Mouse (Mus musculus) urinary bladder, adult 2 months (tissue): ENCODE results near the gene Vmn2r36. TPM values are rescaled to one million over a fixed set of nuclear protein-coding genes. Genes with fewer than 3 reads are reported as not detected.
"Not testable (repeated sequence)": the region's sequence is repeated elsewhere in the genome, so short reads cannot be mapped to it uniquely, and the experiment has no call there.

Source experiments
- DNase-seq: peaks from one replicate; pipeline ENCODE4 v3.0.0; 2022; ENCODE audit warnings: low spot score
- polyA plus RNA-seq: library from polyadenylated mRNA; depleted of rRNA; stranded (reverse); fragments of >200 nt; gene quantifications from 2 replicates; pipeline ENCODE4 v1.2.3, GENCODE M21; 2012; rRNA removed

Vmn2r36 gene
- not detected in 2 replicates for polyA plus RNA-seq

DNA sequence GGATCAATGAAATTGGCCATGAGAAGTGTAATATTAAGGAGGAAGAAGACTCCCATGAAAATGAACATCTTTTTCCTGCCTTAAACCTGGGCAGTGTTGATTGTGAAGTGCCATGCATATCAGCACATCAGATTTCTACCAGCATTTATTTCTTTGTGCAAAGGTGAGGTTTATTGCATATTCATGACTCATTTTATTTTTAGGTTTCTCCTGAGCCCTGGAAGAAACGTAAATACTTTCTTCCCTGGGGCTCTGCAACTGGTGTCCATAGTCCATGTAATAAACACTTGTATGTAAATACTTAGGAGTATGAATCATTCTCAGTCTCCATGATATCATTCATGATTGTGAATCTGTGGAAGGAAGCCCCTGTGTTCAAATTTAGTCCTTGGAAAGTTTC, at the start of gene Vmn2r36:
Vmn2r36 (minus strand) TSS at position 101 of the 400 bp plus-strand sequence.
- DNase-seq, result not testable (repeated sequence)

Other genes starting within 250 kb of the Vmn2r36 start
- not detected in 2 replicates for gene Vmn2r34, start 213.0 kb downstream of the Vmn2r36 start, polyA plus RNA-seq
- not detected in 2 replicates for gene Vmn2r35, start 82.6 kb downstream of the Vmn2r36 start, polyA plus RNA-seq